Mouse (Mus musculus) cerebral cortex, adult 2 months (tissue): ENCODE data around the gene Hdac9.

Experiments
- WGBS: fragments of 180-500 bp; shearing (Covaris S2); methylation state at CpG from one replicate; pipeline ENCODE4 v1.1.7; 2018; 5-methylcytosine and 5-hydroxymethylcytosine counted together

Hdac9 gene

DNA sequence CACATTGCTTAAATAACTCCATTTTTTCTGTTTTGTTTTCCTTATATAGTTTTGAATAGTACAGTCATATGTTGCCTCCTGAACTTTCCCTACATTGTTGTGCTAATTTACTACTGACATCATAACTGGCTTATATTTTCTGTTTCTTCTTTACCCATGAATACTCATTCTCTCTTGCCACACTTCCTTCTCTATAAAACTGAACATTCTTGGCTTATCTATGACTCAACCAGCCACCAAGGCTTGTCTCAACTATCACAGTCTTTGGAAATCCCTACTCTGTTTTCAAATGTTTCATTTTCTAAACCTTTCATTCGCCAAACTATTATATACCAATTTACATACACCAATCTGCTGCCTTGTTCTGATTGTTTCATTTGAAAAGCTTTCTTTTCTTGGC, 108.7 kb downstream of the Hdac9 start:
- 76% methylated on average over 1 of the region's 1 CpGs for WGBS

- 59% methylated on average over 2 of the region's 2 CpGs for WGBS
Observed at GRCm38 (mm10) chr12:34803721-34804120, 113.2 kb downstream of the Hdac9 start.

DNA sequence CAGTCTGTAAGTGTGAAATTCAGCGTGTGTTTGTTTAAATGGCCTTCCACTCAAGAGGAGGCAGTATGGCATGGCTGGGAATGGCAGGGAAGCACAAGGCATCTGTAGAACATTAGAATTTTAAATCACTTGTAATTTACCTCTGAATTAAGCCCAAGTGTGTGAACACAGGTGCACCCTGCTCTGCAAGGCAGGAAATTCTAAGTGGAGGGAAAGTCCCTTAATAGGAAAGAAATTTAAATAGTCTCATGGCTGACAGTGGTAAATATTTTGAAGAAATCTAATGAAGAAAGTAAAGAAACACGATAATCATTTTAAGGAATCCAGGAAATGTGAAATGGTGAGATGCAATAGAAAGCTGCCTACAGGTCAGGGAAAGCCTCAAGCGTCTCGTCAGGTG, 114.6 kb downstream of the Hdac9 start:
- WGBS, result 81% methylated on average over 4 of the region's 4 CpGs

- WGBS, result 69% methylated on average over 2 of the region's 2 CpGs
Observed at GRCm38 (mm10) chr12:34797389-34797788, 119.5 kb downstream of the Hdac9 start.

- 74% methylated on average over 4 of the region's 4 CpGs for whole genome bisulfite sequencing
Observed at GRCm38 (mm10) chr12:34795487-34795886, 121.4 kb downstream of the Hdac9 start.

- 47% methylated on average over 3 of the region's 3 CpGs for WGBS
Observed at GRCm38 (mm10) chr12:34792113-34792452, 124.8 kb downstream of the Hdac9 start.

DNA sequence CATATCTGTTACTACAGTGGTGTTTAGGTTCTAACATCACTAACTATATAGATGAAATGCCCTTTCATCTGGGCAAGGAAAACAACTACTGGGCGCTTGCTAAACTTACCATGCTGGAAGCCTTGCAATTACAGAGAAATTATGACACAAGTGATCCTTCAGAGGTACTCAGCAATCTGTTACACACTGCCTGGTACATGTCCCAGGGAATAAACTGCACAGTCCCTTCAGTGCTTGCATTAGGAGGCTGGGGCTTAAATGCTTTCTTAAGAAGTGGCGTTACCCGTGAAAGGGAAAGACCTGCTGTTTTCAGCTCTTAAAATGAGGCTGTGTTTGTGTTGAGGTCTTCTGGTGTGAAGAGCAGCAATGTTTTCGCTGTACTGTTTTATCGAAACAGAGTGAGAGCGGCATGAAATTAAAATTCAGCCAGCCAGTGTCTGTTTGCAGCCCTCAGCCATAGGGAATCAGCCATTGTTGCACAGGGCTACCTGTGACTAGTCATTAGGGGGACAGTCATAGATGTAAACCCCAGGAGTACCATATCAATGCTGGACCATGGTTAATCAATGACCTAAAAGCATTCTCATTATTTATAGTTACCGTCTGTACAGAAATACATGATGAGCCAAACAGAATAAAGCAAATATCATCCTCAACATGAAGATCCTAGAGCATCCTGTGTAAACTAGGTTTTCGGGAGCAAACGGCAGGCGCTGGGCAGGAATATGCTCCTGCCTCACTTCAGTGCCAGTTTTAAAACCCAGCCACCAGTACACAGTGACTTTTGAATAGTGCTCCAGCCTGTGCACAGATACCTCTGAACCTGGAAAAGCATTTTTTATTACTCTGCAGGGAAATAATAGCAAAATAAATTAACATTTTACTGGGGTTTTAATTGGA, 125.4 kb downstream of the Hdac9 start:
- 72% methylated on average over 10 of the region's 10 CpGs for WGBS

GRCm38 (mm10) chr12:34789031-34789982, 127.6 kb downstream of the Hdac9 start:
- WGBS, result 91% methylated on average over 10 of the region's 10 CpGs

GRCm38 (mm10) chr12:34783574-34783973, 133.3 kb downstream of the Hdac9 start:
- 86% methylated on average over 6 of the region's 6 CpGs for WGBS

GRCm38 (mm10) chr12:34779368-34779957, 137.4 kb downstream of the Hdac9 start:
- WGBS, result 82% methylated on average over 6 of the region's 6 CpGs

GRCm38 (mm10) chr12:34776170-34776569, 140.7 kb downstream of the Hdac9 start:
- WGBS, result 54% methylated on average over 3 of the region's 3 CpGs

GRCm38 (mm10) chr12:34774071-34774470, 142.8 kb downstream of the Hdac9 start:
- 82% methylated on average over 5 of the region's 5 CpGs for WGBS

DNA sequence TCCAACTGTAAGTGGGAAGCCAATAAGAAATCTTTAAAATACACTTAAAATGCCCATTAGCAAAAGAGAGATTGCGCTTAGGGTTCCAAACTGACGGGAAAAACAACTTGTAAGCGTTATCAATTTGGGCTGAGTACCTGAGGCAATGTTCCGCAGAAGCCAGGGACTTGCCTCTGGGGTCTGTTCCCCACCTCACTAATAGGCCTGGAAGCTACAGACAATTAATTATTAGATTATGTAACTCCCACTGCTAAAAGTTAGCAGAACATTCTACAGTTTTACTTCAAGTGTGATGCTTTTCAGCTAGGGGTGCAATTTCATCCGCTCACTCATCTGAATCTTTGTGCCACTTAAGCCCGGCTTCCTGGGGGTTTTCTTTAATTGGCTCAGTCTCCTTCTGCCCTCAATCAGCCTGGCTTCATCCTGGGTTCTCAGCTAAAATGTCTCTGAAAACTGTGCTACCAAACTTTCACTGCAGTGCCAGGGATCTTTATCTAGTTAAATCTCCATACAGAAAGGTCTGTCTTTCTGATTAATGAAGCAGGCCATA, 149.6 kb downstream of the Hdac9 start:
- WGBS, result 85% methylated on average over 6 of the region's 6 CpGs

- 86% methylated on average over 2 of the region's 2 CpGs for WGBS
Observed at GRCm38 (mm10) chr12:34747266-34747665, 169.6 kb downstream of the Hdac9 start.

- 56% methylated on average over 5 of the region's 5 CpGs for WGBS
Observed at GRCm38 (mm10) chr12:34725204-34725603, 191.7 kb downstream of the Hdac9 start.

DNA sequence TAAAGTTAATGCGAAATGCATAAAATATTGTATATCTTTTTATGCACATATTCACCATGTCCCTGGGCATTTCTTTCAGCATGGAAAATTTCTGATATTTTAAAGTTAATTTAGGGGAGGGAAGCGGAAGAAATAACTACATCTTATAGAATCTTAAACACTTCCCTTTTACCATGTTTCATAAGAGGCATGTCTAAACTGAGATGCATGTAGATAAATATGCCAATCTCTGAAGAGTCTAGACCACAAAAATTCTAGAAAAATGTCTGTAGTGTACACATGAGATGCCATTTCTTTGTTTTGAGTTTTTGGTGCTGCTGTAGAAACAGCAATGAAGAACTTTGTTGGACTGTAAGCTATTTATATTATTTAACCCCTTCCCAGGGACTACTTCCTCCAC, 192.6 kb downstream of the Hdac9 start:
- WGBS, result 92% methylated on average over 2 of the region's 2 CpGs

DNA sequence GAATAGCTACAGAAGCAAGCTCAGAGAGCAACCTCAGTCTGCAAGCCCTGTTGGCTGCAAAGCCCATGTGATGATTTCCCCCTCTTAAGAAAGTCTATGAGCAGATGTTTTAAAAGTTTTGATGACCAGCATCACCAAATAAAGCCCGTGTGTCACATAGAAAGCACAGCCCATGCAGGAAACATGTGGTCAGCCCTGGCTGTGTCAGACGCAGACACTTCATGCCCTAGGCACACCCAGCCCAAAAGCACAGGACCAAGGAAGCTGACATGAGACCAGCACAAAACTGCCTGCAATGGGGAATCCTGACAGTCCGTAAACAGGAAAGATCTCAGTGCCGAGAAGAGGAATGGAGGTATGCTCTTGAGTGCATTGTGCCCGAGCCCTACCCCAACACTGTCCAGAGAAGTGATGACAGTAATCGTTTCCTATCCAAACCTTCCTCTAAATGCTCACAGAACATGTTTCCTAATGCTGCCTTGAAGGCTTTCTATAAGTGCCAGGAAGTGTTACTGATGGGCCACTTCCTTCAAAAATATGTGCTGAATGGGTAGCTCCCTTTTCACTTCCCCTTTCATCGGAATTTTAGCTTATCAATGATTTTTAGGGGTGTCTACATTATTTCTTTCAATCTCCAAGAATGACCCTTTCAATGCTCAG, 193.9 kb downstream of the Hdac9 start:
- WGBS, result 79% methylated on average over 7 of the region's 7 CpGs

- WGBS, result 79% methylated on average over 2 of the region's 2 CpGs
Observed at GRCm38 (mm10) chr12:34720906-34721305, 196.0 kb downstream of the Hdac9 start.

DNA sequence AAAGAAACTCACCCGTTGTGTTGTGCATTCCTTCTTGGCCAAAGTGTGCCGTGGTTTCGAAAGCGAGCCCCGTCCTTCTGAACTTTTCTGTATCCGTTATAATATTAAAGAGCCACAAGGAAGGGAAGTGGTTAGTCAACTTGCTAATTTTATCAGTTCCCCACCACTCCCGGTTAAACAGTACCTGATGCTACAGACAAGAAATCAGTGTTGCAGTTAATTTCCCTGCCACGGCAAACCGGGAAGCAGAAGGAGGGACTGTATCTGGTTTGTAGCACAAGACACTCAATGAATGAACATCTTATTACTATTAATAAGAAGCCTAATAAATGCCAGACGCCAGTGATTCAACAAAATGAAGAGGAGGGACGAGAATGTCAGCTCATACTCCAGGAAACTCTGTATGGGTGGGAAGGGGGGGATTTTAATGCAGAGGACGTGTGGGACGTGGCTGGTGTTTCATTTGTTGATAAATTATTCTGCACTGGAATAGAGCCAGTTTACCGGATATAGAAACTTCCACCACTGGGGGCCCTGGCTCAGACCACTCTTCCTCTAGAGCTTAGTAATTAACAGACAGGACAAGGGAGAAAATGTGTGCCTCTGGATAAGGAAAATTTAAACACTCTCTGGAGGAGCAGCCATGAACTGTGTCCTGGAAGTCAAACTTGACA, 202.5 kb downstream of the Hdac9 start:
- WGBS, result 34% methylated on average over 14 of the region's 14 CpGs

DNA sequence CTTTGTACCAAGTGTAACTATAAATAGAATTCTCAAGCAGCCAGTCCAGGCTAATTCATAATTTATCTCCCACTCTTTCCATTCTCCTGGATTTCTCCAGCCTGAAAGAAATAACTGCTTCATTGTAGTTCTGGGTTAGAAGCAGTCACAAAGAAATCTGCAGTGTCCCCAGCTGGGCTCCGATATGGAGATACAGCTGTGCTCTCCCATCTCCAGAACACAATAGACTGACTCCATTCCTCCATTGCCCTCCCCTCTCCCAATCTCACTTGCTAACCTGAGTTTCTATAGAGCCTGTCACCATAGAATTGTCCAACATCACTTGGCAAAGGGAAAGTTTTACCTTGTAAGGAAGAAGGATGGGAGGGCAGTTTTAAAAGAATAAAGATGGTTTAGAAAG, 218.9 kb downstream of the Hdac9 start:
- WGBS, result 57% methylated on average over 1 of the region's 1 CpGs

GRCm38 (mm10) chr12:34696736-34697135, 220.2 kb downstream of the Hdac9 start:
- 82% methylated on average over 1 of the region's 1 CpGs for WGBS
